8 mouse cellular contexts compared by ENCODE assay signal in genomic region chr4:133815635-133816503, GRCm38 (mm10). TPM values are rescaled to one million over a fixed set of nuclear protein-coding genes. Genes with fewer than 3 reads are reported as not detected.
A peak's percentile ranks its signal among the peaks of the same experiment; 100 is the strongest.
DNase-seq lines count a peak whose midpoint lies in the region; ATAC-seq and TF ChIP-seq lines count a peak whose summit lies in the region.

No protein-coding gene starts in this region.

- no peak for ATAC-seq in kidney, postnatal 0 days (replicated peaks; ENCODE audit: low FRiP score, low read depth)
- ATAC-seq in midbrain, postnatal 0 days (ENCODE audit: low FRiP score), result no peak

- 0 out of 2 replicates have a peak overlapping the region, but pooled peaks have one; percentile 6 for H3K4me3 ChIP-seq in kidney, postnatal 0 days (replicated peaks; ENCODE audit: low read depth, low read length)
- no peak overlapping the region for H3K4me3 ChIP-seq in midbrain, postnatal 0 days (ENCODE audit: low read depth, low read length)

- peak overlapping the region; percentile 50 for H3K9ac ChIP-seq in kidney, postnatal 0 days (ENCODE audit: low read depth, low read length)
- no peak overlapping the region for H3K9ac ChIP-seq in midbrain, postnatal 0 days (replicated peaks; ENCODE audit: low read length, poor library complexity, severe bottlenecking)

- no peaks in the 10 kb centered on the region for H3K9me3 ChIP-seq in kidney, postnatal 0 days (replicated peaks; ENCODE audit: low read length)
- H3K9me3 ChIP-seq in midbrain, postnatal 0 days (ENCODE audit: low read length), result no peaks in the 10 kb centered on the region

- H3K36me3 ChIP-seq in kidney, postnatal 0 days (ENCODE audit: insufficient read depth, low read length), result no peaks in the 10 kb centered on the region
- H3K36me3 ChIP-seq in midbrain, postnatal 0 days (ENCODE audit: insufficient read depth, low read length), result no peaks in the 10 kb centered on the region

- TF ChIP-seq CTCF in kidney, postnatal 0 days (IDR thresholded peaks at IDR 0.05; ENCODE audit: low read depth), result no peak
- no peak for TF ChIP-seq CTCF in midbrain, postnatal 0 days (IDR thresholded peaks at IDR 0.05)

- peak overlapping the region; percentile 100 for H3K27ac ChIP-seq in kidney, postnatal 0 days
- no peak overlapping the region for H3K27ac ChIP-seq in midbrain, postnatal 0 days (ENCODE audit: low read depth, low read length)

- H3K4me2 ChIP-seq in kidney, postnatal 0 days (ENCODE audit: low read length), result peak overlapping the region; percentile 68
- H3K4me2 ChIP-seq in midbrain, postnatal 0 days (ENCODE audit: low read depth, low read length, poor library complexity, severe bottlenecking), result no peak overlapping the region

- H3K4me1 ChIP-seq in kidney, postnatal 0 days (replicated peaks; ENCODE audit: insufficient read depth, low read length), result peaks cover 22% of the 10 kb centered on the region
- H3K4me1 ChIP-seq in midbrain, postnatal 0 days (ENCODE audit: insufficient read depth, low read length), result no peaks in the 10 kb centered on the region

- peak; percentile 47 for DNase-seq in urinary bladder, postnatal 14 days (ENCODE audit: low spot score)
- DNase-seq in urinary bladder, adult 18-20 months (ENCODE audit: low spot score in 2 of 2), result no peak
- peak; percentile 43 to 52 for DNase-seq in heart, adult 9 months (ENCODE audit: low spot score in 2 of 2)
- DNase-seq in kidney, postnatal 0 days (ENCODE audit: low spot score), result peak; percentile 65
- DNase-seq in midbrain, postnatal 0 days (ENCODE audit: low spot score), result peak; percentile 3
- no peak for DNase-seq in T-cell, adult 2 months (ENCODE audit: low spot score)
- DNase-seq in cerebellum, adult 11-12 months, result no peak
- no peak for DNase-seq in layer of hippocampus, postnatal 25 days (ENCODE audit: extremely low spot score in 1 of 2, low spot score in 1 of 2)

- H3K27me3 ChIP-seq in kidney, postnatal 0 days (ENCODE audit: insufficient read depth, low read length), result no peaks in the 10 kb centered on the region
- H3K27me3 ChIP-seq in midbrain, postnatal 0 days (ENCODE audit: insufficient read depth, low read length), result no peaks in the 10 kb centered on the region

- 17% methylated on average over 16 of the region's 16 CpGs for WGBS in kidney, postnatal 0 days
- 8% methylated on average over 16 of the region's 16 CpGs for WGBS in midbrain, postnatal 0 days

RNA-seq across cellular contexts. Expression of gene Arid1a, which starts 59.3 kb away (rescaled TPM):
- 17.9 and 19.3 TPM in 2 replicates for polyA plus RNA-seq in kidney, postnatal 0 days (2015; fragmentation: Nextera tagmentation; extraction: Ambion mirVana)
- total RNA-seq in midbrain, postnatal 0 days (2014; rRNA removed), result 59.1 and 66.2 TPM in 2 replicates
- 16.7 and 19.5 TPM in 2 replicates for polyA plus RNA-seq in midbrain, postnatal 0 days (2015; fragmentation: Nextera tagmentation; extraction: Ambion mirVana)
- total RNA-seq in layer of hippocampus, postnatal 25 days (2021), result 10 to 100 TPM; 68.5 to 88.4 TPM

Comparison
In these comparisons a context has a peak if more than half of its experiments do, and no peak if none do; other contexts are left out.
1. DNase-seq: peak in urinary bladder, postnatal 14 days (single experiment), heart, adult 9 months (2 of 2), kidney, postnatal 0 days (single experiment) and midbrain, postnatal 0 days (single experiment); none in urinary bladder, adult 18-20 months (0 of 2), T-cell, adult 2 months (single experiment), cerebellum, adult 11-12 months (single experiment) and layer of hippocampus, postnatal 25 days (0 of 2).